Mouse (Mus musculus) CH12.LX (cell line): ENCODE measurements around the gene Galnt12. TPM values are rescaled to one million over a fixed set of nuclear protein-coding genes. Genes with fewer than 3 reads are reported as not detected.

Experiments
- DNase-seq: peaks from one replicate; pipeline ENCODE4 v3.0.0-alpha.2; 2013; ENCODE audit errors: extremely low read depth
- H3K27ac ChIP-seq: 2 replicates; pipeline ENCODE4 v1.5.1; 2012; ENCODE audit warnings: low read depth, mild to moderate bottlenecking, control low read depth, moderate library complexity; ENCODE audit not compliant: insufficient read depth
- H3K27me3 ChIP-seq: replicated peaks from 2 replicates; pipeline ENCODE3; 2012; ENCODE audit warnings: inconsistent platforms
- H3K36me3 ChIP-seq, 2 experiments: replicated peaks in 1 of 2; 2 replicates each; pipeline versions ENCODE3 to v1.6.1; 2012; ENCODE audit warnings: inconsistent platforms in 1 of 2, low read length in 1 of 2, mild to moderate bottlenecking in 1 of 2, mixed read lengths in 1 of 2, moderate library complexity in 1 of 2; ENCODE audit not compliant: control insufficient read depth in 1 of 2, insufficient read depth in 1 of 2
- H3K4me1 ChIP-seq, 2 experiments: 2 replicates each; pipeline ENCODE4 v1.6.1; 2012; ENCODE audit warnings: inconsistent platforms in 1 of 2, moderate library complexity in 1 of 2; ENCODE audit not compliant: insufficient read depth in 2 of 2, control insufficient read depth in 1 of 2
- H3K4me2 ChIP-seq: 2 replicates; pipeline ENCODE4 v1.6.1; 2012; ENCODE audit warnings: low read depth, mild to moderate bottlenecking, control low read depth; ENCODE audit not compliant: poor library complexity, insufficient read depth, severe bottlenecking
- H3K4me3 ChIP-seq, 3 experiments: fragments of 150-350 bp in 1 of 3; sonication (generic) in 1 of 3; replicated peaks in 1 of 3; 2 replicates each; pipeline versions ENCODE3 to v1.5.1; 2011 to 2012; ENCODE audit warnings: low read depth in 2 of 3, low read length in 2 of 3, mild to moderate bottlenecking in 2 of 3, moderate library complexity in 2 of 3, control low read depth in 1 of 3, improper control_type of control experiment in 1 of 3, inconsistent platforms in 1 of 3, mixed read lengths in 1 of 3; ENCODE audit not compliant: poor library complexity in 1 of 3
- H3K79me2 ChIP-seq: replicated peaks from 2 replicates; pipeline ENCODE4 v1.6.1; 2012; ENCODE audit warnings: mild to moderate bottlenecking, moderate library complexity; ENCODE audit not compliant: control insufficient read depth, poor library complexity, insufficient read depth, severe bottlenecking; ENCODE audit errors: extremely low read depth
- H3K9ac ChIP-seq: 2 replicates; pipeline ENCODE4 v1.6.1; 2012; ENCODE audit warnings: low read depth, mild to moderate bottlenecking, control low read depth, moderate library complexity; ENCODE audit not compliant: insufficient read depth
- H3K9me3 ChIP-seq: replicated peaks from 2 replicates; pipeline ENCODE3; 2012; ENCODE audit warnings: low read length, inconsistent platforms, mixed read lengths
- BHLHE40 ChIP-seq: IDR thresholded peaks from 2 replicates; pipeline ENCODE4 v1.6.1; 2011; ENCODE audit warnings: mild to moderate bottlenecking, low read depth, low read length, improper control_type of control experiment
- CHD1 ChIP-seq: IDR thresholded peaks from 2 replicates; pipeline ENCODE4 v1.6.1; 2012; ENCODE audit warnings: low read depth, low read length, improper control_type of control experiment, inconsistent platforms
- CTCF ChIP-seq, 2 experiments: IDR thresholded peaks in 1 of 2; conservative IDR thresholded peaks in 1 of 2; 2 replicates each; pipeline ENCODE4 v1.5.1; 2011 to 2012; ENCODE audit warnings: low read depth in 2 of 2, low read length in 2 of 2, improper control_type of control experiment in 1 of 2, inconsistent platforms in 1 of 2, mild to moderate bottlenecking in 1 of 2, moderate library complexity in 1 of 2
- E2F4 ChIP-seq: IDR thresholded peaks from 2 replicates; pipeline ENCODE4 v1.6.1; 2011; ENCODE audit warnings: low read depth, low read length, improper control_type of control experiment; ENCODE audit not compliant: insufficient replicate concordance
- ETS1 ChIP-seq: conservative IDR thresholded peaks from 2 replicates; pipeline ENCODE4 v1.6.1; 2012; ENCODE audit warnings: low read depth, mild to moderate bottlenecking, inconsistent platforms, low read length, improper control_type of control experiment, moderate library complexity
- IRF4 ChIP-seq: IDR thresholded peaks from 2 replicates; pipeline ENCODE4 v1.6.1; 2014; ENCODE audit warnings: low read depth, mild to moderate bottlenecking, inconsistent platforms, low read length, improper control_type of control experiment
- JUN ChIP-seq: IDR thresholded peaks from 2 replicates; pipeline ENCODE4 v1.6.1; 2011; ENCODE audit warnings: low read depth, mild to moderate bottlenecking, low read length, improper control_type of control experiment, moderate library complexity; ENCODE audit not compliant: insufficient read depth
- JUND ChIP-seq: conservative IDR thresholded peaks from 2 replicates; pipeline ENCODE4 v1.6.1; 2011; ENCODE audit warnings: low read depth, low read length, improper control_type of control experiment
- MAX ChIP-seq: IDR thresholded peaks from 2 replicates; pipeline ENCODE4 v1.6.1; 2011; ENCODE audit warnings: low read length, improper control_type of control experiment
- MAZ ChIP-seq: IDR thresholded peaks from 2 replicates; pipeline ENCODE4 v1.6.1; 2012; ENCODE audit warnings: low read depth, mild to moderate bottlenecking, inconsistent platforms, low read length, improper control_type of control experiment, moderate library complexity
- MYC ChIP-seq: IDR thresholded peaks from 2 replicates; pipeline ENCODE4 v1.6.1; 2011; ENCODE audit warnings: low read depth, mild to moderate bottlenecking, improper control_type of control experiment, low read length
- NELFE ChIP-seq: IDR thresholded peaks from 2 replicates; pipeline ENCODE4 v1.6.1; 2011; ENCODE audit warnings: low read depth, low read length, improper control_type of control experiment
- NRF1 ChIP-seq: IDR thresholded peaks from 2 replicates; pipeline ENCODE4 v1.6.1; 2014; ENCODE audit warnings: low read depth, mild to moderate bottlenecking, inconsistent platforms, low read length, improper control_type of control experiment, moderate library complexity
- POLR2A ChIP-seq: IDR thresholded peaks from 2 replicates; pipeline ENCODE4 v1.6.1; 2011; ENCODE audit warnings: low read depth, mild to moderate bottlenecking, improper control_type of control experiment, low read length
- RAD21 ChIP-seq: IDR thresholded peaks from 2 replicates; pipeline ENCODE4 v1.6.1; 2011; ENCODE audit warnings: low read depth, mild to moderate bottlenecking, low read length, improper control_type of control experiment, moderate library complexity
- SIN3A ChIP-seq: IDR thresholded peaks from 2 replicates; pipeline ENCODE4 v1.6.1; 2012; ENCODE audit warnings: low read length, improper control_type of control experiment, inconsistent platforms
- TCF12 ChIP-seq: IDR thresholded peaks from 2 replicates; pipeline ENCODE4 v1.6.1; 2014; ENCODE audit warnings: low read depth, mild to moderate bottlenecking, inconsistent platforms, low read length, improper control_type of control experiment
- UBTF ChIP-seq: IDR thresholded peaks from 2 replicates; pipeline ENCODE4 v1.6.1; 2012; ENCODE audit warnings: low read depth, mild to moderate bottlenecking, inconsistent platforms, low read length, improper control_type of control experiment, moderate library complexity
- ZC3H11A ChIP-seq: IDR thresholded peaks from 2 replicates; pipeline ENCODE4 v1.6.1; 2012; ENCODE audit warnings: low read depth, mild to moderate bottlenecking, inconsistent platforms, low read length, improper control_type of control experiment
- ZKSCAN1 ChIP-seq: IDR thresholded peaks from 2 replicates; pipeline ENCODE4 v1.6.1; 2012; ENCODE audit warnings: low read depth, inconsistent platforms, low read length, improper control_type of control experiment, borderline replicate concordance
- ZMIZ1 ChIP-seq: IDR thresholded peaks from 2 replicates; pipeline ENCODE4 v1.6.1; 2012; ENCODE audit warnings: low read depth, mild to moderate bottlenecking, inconsistent platforms, low read length, improper control_type of control experiment
- ZNF384 ChIP-seq: IDR thresholded peaks from 2 replicates; pipeline ENCODE4 v1.6.1; 2012; ENCODE audit warnings: low read depth, low read length, improper control_type of control experiment, inconsistent platforms
- dilution Hi-C: fragments of 300-500 bp; cut with MboI; formaldehyde crosslinking; loops from 2 replicates; pipeline ENCODE4 v1.14.3; 2020; ENCODE audit warnings: low sequenced_read_pairs; ENCODE audit not compliant: extremely low pct_unique_long_range_greater_than_20kb, extremely low pct_ligation_motif_present
- in situ Hi-C: fragments of 300-500 bp; cut with MboI; formaldehyde crosslinking; loops from 3 replicates; pipeline ENCODE4 v1.14.3; 2019; ENCODE audit warnings: low sequenced_read_pairs, low pct_ligation_motif_present, low pct_unique_long_range_greater_than_20kb, mixed read lengths
- polyA plus RNA-seq: library from polyadenylated mRNA; unstranded; fragments of >175 nt; gene quantifications from 2 replicates; pipeline ENCODE4 v1.2.1, GENCODE M21; 2012; ENCODE audit warnings: low read depth; ENCODE audit not compliant: insufficient read length
- total RNA-seq, 2 experiments: library from RNA; depleted of rRNA; stranded (reverse); fragments of 300-350 nt in 1 of 2; fragments of >200 nt in 1 of 2; gene quantifications; 2 replicates each; pipeline ENCODE4 v1.2.3; 2012 to 2014

The Galnt12 gene
- total and polyA plus RNA-seq, 3 experiments: 15.8 to 16.4 (median 16.1) TPM

GRCm38 (mm10) chr4:47138967-47139777 is 47.5 kb downstream of the Galnt12 start:
- no peaks in the 10 kb centered on the region for H3K27me3 ChIP-seq
- no peak for TF ChIP-seq CTCF (conservative IDR thresholded peaks at IDR 0.05 in 1 of 2, IDR thresholded peaks at IDR 0.05 in 1 of 2; ENCODE audit: low read depth in 2 of 2, low read length in 2 of 2)
- no peak for TF ChIP-seq MYC
- TF ChIP-seq ZNF384: no peak
- TF ChIP-seq ZMIZ1: no peak
- no peak for TF ChIP-seq CHD1
- TF ChIP-seq TCF12: no peak
- no peak for TF ChIP-seq ZKSCAN1
- TF ChIP-seq SIN3A: no peak
- TF ChIP-seq IRF4: no peak
- TF ChIP-seq NRF1: no peak
- no peak for TF ChIP-seq MAZ
- TF ChIP-seq JUND: no peak
- no peak for TF ChIP-seq RAD21
- dilution Hi-C loops (no loop called here), in situ Hi-C loops (no loop called here)
- H3K4me1 ChIP-seq: peaks cover 0 to 56% of the 10 kb centered on the region in 2 experiments; a peak in 3 of 4 replicates
- no peak overlapping the region for H3K27ac ChIP-seq
- no peaks in the 10 kb centered on the region for H3K79me2 ChIP-seq
- no peak overlapping the region for H3K9ac ChIP-seq
- H3K4me2 ChIP-seq: no peak overlapping the region
- H3K36me3 ChIP-seq: no peaks in the 10 kb centered on the region
- DNase-seq: no peak
- no peak overlapping the region for H3K4me3 ChIP-seq
- no peaks in the 10 kb centered on the region for H3K9me3 ChIP-seq

GRCm38 (mm10) chr4:47140301-47140700 is 48.6 kb downstream of the Galnt12 start:
- dilution Hi-C loops: no loop called here
- no peak overlapping the region for H3K27ac ChIP-seq
- H3K4me2 ChIP-seq: no peak overlapping the region
- no peaks in the 10 kb centered on the region for H3K27me3 ChIP-seq
- H3K4me1 ChIP-seq: peaks cover 0 to 56% of the 10 kb centered on the region in 2 experiments; a peak in 3 of 4 replicates
- no peak for TF ChIP-seq ZC3H11A
- no peak for TF ChIP-seq POLR2A
- no peak for TF ChIP-seq TCF12
- TF ChIP-seq JUN: no peak
- no peak for TF ChIP-seq RAD21
- no peak for TF ChIP-seq MAX
- TF ChIP-seq UBTF: no peak
- TF ChIP-seq ETS1: no peak
- TF ChIP-seq E2F4: no peak
- no peak for TF ChIP-seq NELFE
- TF ChIP-seq BHLHE40: no peak
- in situ Hi-C loops: loop anchor here (5.0 kb wide), 1 partner anchor 92 kb away; no protein-coding TSS in a partner anchor
- DNase-seq: no peak
- H3K4me3 ChIP-seq: no peak overlapping the region
- H3K36me3 ChIP-seq: no peaks in the 10 kb centered on the region
- H3K9ac ChIP-seq: no peak overlapping the region
- no peaks in the 10 kb centered on the region for H3K79me2 ChIP-seq
- no peaks in the 10 kb centered on the region for H3K9me3 ChIP-seq
